Mouse (Mus musculus): ENCODE measurements around the gene Bbip1.

The Bbip1 gene

GRCm38 (mm10) chr19:53890781-53891251, 53.6 kb downstream of the Bbip1 start:
- DNase-seq (ENCODE audit: low spot score in 2 of 2) = peak in 1 of 2 experiments; percentile 17

- DNase-seq (ENCODE audit: low spot score in 2 of 2) = no peak
Measured at GRCm38 (mm10) chr19:53890274-53890673, 54.2 kb downstream of the Bbip1 start.

GRCm38 (mm10) chr19:53889555-53889954, 54.9 kb downstream of the Bbip1 start:
- peak in 1 of 2 experiments; percentile 27 for DNase-seq (ENCODE audit: low spot score in 2 of 2)

- no peak for DNase-seq (ENCODE audit: low spot score in 2 of 2)
Measured at GRCm38 (mm10) chr19:53888331-53888730, 56.1 kb downstream of the Bbip1 start.

- no peak for DNase-seq (ENCODE audit: low spot score in 2 of 2)
Measured at GRCm38 (mm10) chr19:53887822-53888221, 56.6 kb downstream of the Bbip1 start.

GRCm38 (mm10) chr19:53886576-53887370, 57.7 kb downstream of the Bbip1 start:
- no peak for DNase-seq (ENCODE audit: low spot score in 2 of 2)

- DNase-seq (ENCODE audit: low spot score in 2 of 2) = no peak
Measured at GRCm38 (mm10) chr19:53885450-53885849, 59.0 kb downstream of the Bbip1 start.

- no peak for DNase-seq (ENCODE audit: low spot score in 2 of 2)
Measured at GRCm38 (mm10) chr19:53881786-53882185, 62.6 kb downstream of the Bbip1 start.

- DNase-seq (ENCODE audit: low spot score in 2 of 2) = no peak
Measured at GRCm38 (mm10) chr19:53880460-53880859, 64.0 kb downstream of the Bbip1 start.

Measured in urinary bladder, postnatal 36 days (tissue).